Mouse (Mus musculus) kidney, adult 2 months (tissue): ENCODE measurements at regions not wholly inside any gene's neighbourhood (a gene's known extent, or its start where the extent isn't known, plus 50 kb on each side); places are given as distances from the start of the nearest gene placed in this dataset.
A peak's percentile ranks its signal among the peaks of the same experiment; 100 is the strongest.

Experiments
- DNase-seq: peaks from one replicate; pipeline ENCODE4 v3.0.0; 2021
- H3K27ac ChIP-seq: fragments of 200-500 bp; 2 replicates; pipeline ENCODE4 v1.5.1; 2012; ENCODE audit warnings: low read depth, low read length, control low read depth, inconsistent platforms; ENCODE audit not compliant: insufficient read depth
- H3K27me3 ChIP-seq: fragments of 200-500 bp; replicated peaks from 2 replicates; pipeline ENCODE4 v1.6.1; 2012; ENCODE audit warnings: mild to moderate bottlenecking, moderate library complexity, low read length, inconsistent platforms; ENCODE audit not compliant: control insufficient read depth, insufficient read depth
- H3K36me3 ChIP-seq: fragments of 200-500 bp; 2 replicates; pipeline ENCODE4 v1.6.1; 2012; ENCODE audit warnings: mild to moderate bottlenecking, moderate library complexity, low read length, inconsistent platforms; ENCODE audit not compliant: control insufficient read depth, insufficient read depth
- H3K4me1 ChIP-seq: fragments of 200-500 bp; 2 replicates; pipeline ENCODE4 v1.6.1; 2011; ENCODE audit warnings: low read length; ENCODE audit not compliant: control insufficient read depth, insufficient read depth
- H3K4me3 ChIP-seq: fragments of 200-500 bp; 2 replicates; pipeline ENCODE4 v1.5.1; 2011; ENCODE audit warnings: mild to moderate bottlenecking, low read depth, low read length, control low read depth; ENCODE audit not compliant: insufficient read depth
- CTCF ChIP-seq: fragments of 200-500 bp; conservative IDR thresholded peaks from 2 replicates; pipeline ENCODE4 v1.5.1; 2011; ENCODE audit warnings: low read depth, mild to moderate bottlenecking, control low read depth, low read length, moderate library complexity, mixed read lengths; ENCODE audit not compliant: insufficient read depth, insufficient read length
- POLR2A ChIP-seq: fragments of 200-500 bp; IDR thresholded peaks from one replicate; pipeline ENCODE4 v1.6.1; 2011; ENCODE audit warnings: low read depth, low read length, control low read depth
- WGBS: fragments of 180-500 bp; shearing (Covaris S2); methylation state at CpG from one replicate; pipeline ENCODE4 v1.1.7; 2018; 5-methylcytosine and 5-hydroxymethylcytosine counted together

DNA sequence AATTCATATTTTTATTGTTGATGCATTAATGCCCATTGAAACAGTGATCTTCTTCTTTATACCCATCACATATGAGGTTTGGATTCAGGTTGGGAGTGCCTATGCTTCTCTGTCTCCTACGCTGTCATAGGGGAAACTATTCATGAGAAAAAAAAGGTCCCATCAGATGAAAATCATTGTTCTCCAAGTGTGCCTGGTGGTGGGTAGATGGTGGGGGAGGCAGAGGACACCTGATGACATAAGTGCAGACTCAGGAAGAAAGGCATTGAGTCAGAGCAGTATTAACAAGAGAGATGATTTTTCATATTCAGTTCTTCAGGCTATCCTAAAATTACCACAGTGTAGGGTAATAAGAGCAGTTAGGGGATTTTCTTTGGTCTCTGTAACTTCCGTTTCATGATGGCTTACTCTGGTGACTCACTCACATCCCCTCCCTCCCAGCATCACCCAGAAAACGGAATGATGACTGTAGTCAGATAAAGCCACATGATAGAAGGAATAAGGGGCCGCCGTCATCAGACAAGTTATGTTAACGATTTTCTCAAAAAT lies 190.3 kb upstream of the Smarca2 start:
- no peaks in the 10 kb centered on the region for H3K36me3 ChIP-seq
- H3K4me1 ChIP-seq: no peaks in the 10 kb centered on the region
- TF ChIP-seq POLR2A (no peak), CTCF (no peak)
- no peak overlapping the region for H3K27ac ChIP-seq
- 82% methylated on average over 6 of the region's 6 CpGs for WGBS
- DNase-seq: no peak
- H3K27me3 ChIP-seq: no peaks in the 10 kb centered on the region
- H3K4me3 ChIP-seq: no peak overlapping the region

GRCm38 (mm10) chr19:26419781-26420180 lies 185.1 kb upstream of the Smarca2 start:
- DNase-seq: no peak
- no peaks in the 10 kb centered on the region for H3K27me3 ChIP-seq
- no peak overlapping the region for H3K27ac ChIP-seq
- no peak overlapping the region for H3K4me3 ChIP-seq
- TF ChIP-seq POLR2A (no peak), CTCF (no peak)
- H3K4me1 ChIP-seq: no peaks in the 10 kb centered on the region
- WGBS: 76% methylated on average over 2 of the region's 2 CpGs
- H3K36me3 ChIP-seq: no peaks in the 10 kb centered on the region

- no peaks in the 10 kb centered on the region for H3K4me1 ChIP-seq
- 74% methylated on average over 2 of the region's 2 CpGs for WGBS
- DNase-seq: no peak
- no peak overlapping the region for H3K27ac ChIP-seq
- no peaks in the 10 kb centered on the region for H3K27me3 ChIP-seq
- H3K4me3 ChIP-seq: no peak overlapping the region
- TF ChIP-seq CTCF (no peak), POLR2A (no peak)
- H3K36me3 ChIP-seq: no peaks in the 10 kb centered on the region
Measured at GRCm38 (mm10) chr19:26439163-26439562, 165.7 kb upstream of the Smarca2 start.

DNA sequence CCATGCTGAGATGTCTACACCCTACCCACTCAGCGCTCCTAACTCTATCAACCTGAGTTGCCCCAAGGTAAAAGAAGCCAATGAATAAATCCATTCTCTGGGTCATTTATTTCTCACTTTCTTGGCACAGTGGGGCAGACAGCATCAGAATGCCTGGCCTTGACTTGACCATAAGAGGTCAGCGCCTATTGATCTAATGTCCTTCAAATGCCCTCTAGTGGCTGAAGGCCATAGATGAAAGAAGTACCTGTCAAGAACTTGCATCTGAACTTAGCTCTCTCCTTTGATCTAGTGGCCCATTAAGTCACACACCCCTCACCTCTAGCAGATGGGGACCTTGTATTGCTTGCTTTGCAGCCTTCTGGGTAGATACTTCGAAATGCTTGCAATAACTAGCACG lies 159.5 kb upstream of the Smarca2 start:
- 88% methylated on average over 4 of the region's 4 CpGs for WGBS
- no peak overlapping the region for H3K4me3 ChIP-seq
- TF ChIP-seq CTCF (no peak), POLR2A (no peak)
- DNase-seq: peak; percentile 13
- no peak overlapping the region for H3K27ac ChIP-seq
- H3K27me3 ChIP-seq: no peaks in the 10 kb centered on the region
- H3K36me3 ChIP-seq: no peaks in the 10 kb centered on the region
- no peaks in the 10 kb centered on the region for H3K4me1 ChIP-seq

- H3K4me3 ChIP-seq: no peak overlapping the region
- H3K27ac ChIP-seq: no peak overlapping the region
- 89% methylated on average over 7 of the region's 7 CpGs for WGBS
- no peaks in the 10 kb centered on the region for H3K27me3 ChIP-seq
- no peaks in the 10 kb centered on the region for H3K4me1 ChIP-seq
- no peak for DNase-seq
- no peaks in the 10 kb centered on the region for H3K36me3 ChIP-seq
- TF ChIP-seq CTCF (no peak), POLR2A (no peak)
Measured at GRCm38 (mm10) chr19:26447427-26448023, 157.3 kb upstream of the Smarca2 start.

GRCm38 (mm10) chr19:26461712-26462111 lies 143.1 kb upstream of the Smarca2 start:
- DNase-seq: no peak
- TF ChIP-seq CTCF: 0 out of 2 replicates have a peak, but pooled peaks have one; percentile 18
- no peak for TF ChIP-seq POLR2A
- H3K4me3 ChIP-seq: no peak overlapping the region
- H3K36me3 ChIP-seq: no peaks in the 10 kb centered on the region
- no peak overlapping the region for H3K27ac ChIP-seq
- no peaks in the 10 kb centered on the region; the same call in 1 of the 2 replicates for H3K27me3 ChIP-seq
- 47% methylated on average over 4 of the region's 4 CpGs for WGBS
- no peaks in the 10 kb centered on the region for H3K4me1 ChIP-seq

GRCm38 (mm10) chr19:26465228-26465627 lies 139.6 kb upstream of the Smarca2 start:
- peak; percentile 5 for DNase-seq
- H3K27ac ChIP-seq: no peak overlapping the region
- WGBS: 39% methylated on average over 2 of the region's 2 CpGs
- H3K4me1 ChIP-seq: no peaks in the 10 kb centered on the region
- H3K36me3 ChIP-seq: no peaks in the 10 kb centered on the region
- no peak overlapping the region for H3K4me3 ChIP-seq
- H3K27me3 ChIP-seq: no peaks in the 10 kb centered on the region; the same call in 1 of the 2 replicates
- TF ChIP-seq CTCF: peak; percentile 31; the same call in 1 of the 2 replicates
- TF ChIP-seq POLR2A: no peak

- H3K4me1 ChIP-seq: no peaks in the 10 kb centered on the region
- WGBS: 82% methylated on average over 4 of the region's 4 CpGs
- no peaks in the 10 kb centered on the region; the same call in 1 of the 2 replicates for H3K27me3 ChIP-seq
- H3K36me3 ChIP-seq: no peaks in the 10 kb centered on the region
- DNase-seq: no peak
- TF ChIP-seq CTCF (no peak), POLR2A (no peak)
- no peak overlapping the region for H3K27ac ChIP-seq
- no peak overlapping the region for H3K4me3 ChIP-seq
Measured at GRCm38 (mm10) chr19:26466244-26466643, 138.6 kb upstream of the Smarca2 start.
